In the genomic region with DNA sequence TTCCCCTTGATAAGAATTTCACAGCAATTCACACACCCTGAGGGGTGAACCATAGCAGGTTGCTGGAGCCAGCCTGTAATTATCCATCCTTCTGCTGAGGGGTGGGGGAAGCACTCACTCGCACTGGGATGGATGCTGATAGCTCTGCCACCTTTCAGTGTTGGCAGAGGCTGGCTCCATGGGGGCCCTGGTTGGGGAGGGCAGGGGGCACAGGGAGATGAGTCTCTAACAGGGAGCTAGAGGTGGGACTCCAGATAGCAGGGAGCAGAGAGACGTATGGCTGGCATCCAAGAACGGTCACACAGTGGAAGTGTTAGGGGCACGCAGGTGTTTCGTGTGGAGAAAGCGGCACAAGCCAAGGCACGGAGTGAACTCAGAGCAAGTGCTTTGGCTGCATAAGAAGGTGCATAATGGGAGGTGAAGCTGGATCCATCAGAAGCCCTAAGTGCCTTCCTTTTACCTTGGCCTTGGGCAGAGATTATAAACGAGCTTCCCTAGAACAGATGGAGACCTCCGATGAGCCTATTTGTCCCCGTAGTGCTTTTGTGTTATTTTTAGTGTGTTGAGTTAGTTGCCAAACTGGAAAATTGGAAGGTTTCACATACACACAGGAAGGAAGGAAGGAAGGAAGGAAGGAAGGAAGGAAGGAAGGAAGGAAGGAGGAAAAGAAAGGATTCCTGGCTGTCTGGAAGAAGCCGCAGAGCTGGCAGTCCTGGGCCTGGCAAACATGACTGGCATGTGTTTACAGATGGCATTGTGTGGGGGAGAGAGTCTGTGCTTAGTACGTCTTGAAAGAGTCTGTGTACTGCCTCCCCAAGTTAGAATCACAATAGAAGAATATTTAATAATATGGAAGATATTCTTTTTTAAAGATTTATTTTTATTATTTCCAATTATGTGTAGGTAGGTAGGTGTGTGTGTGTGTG, we compare ENCODE assay signal across 14 mouse cellular contexts.
DNase-seq lines count a peak whose midpoint lies in the region; ATAC-seq and TF ChIP-seq lines count a peak whose summit lies in the region.
"Had no signal": no experiment of that assay in that cellular context is flagged by ENCODE, and none has a peak within 500 bp of the region (broad histone marks: within the 10 kb centered on the region; RNA-seq: fewer than 3 reads in every experiment).

No protein-coding gene starts in this region.

- H3K4me3 ChIP-seq in heart, embryonic 16.5 days (ENCODE audit: low read length), result no peak overlapping the region
- peak overlapping the region; percentile 46 for H3K4me3 ChIP-seq in cerebellum, adult 2 months (replicated peaks; ENCODE audit: insufficient read depth, low read depth, low read length)
- H3K4me3 ChIP-seq in hindbrain, embryonic 10.5 days, result no peak overlapping the region
- no peak overlapping the region for H3K4me3 ChIP-seq in midbrain, embryonic 12.5 days
- H3K4me3 ChIP-seq in kidney, embryonic 15.5 days (replicated peaks), result no peak overlapping the region
- H3K4me3 ChIP-seq: gastrocnemius, adult 2 months had no signal

- TF ChIP-seq POLR2A in cerebellum, adult 2 months (IDR thresholded peaks at IDR 0.05; ENCODE audit: borderline replicate concordance, insufficient read depth, low read length), result no peak

- peaks cover 7% of the 10 kb centered on the region for H3K4me1 ChIP-seq in heart, embryonic 16.5 days (ENCODE audit: control insufficient read depth, insufficient read depth, low read length)
- H3K4me1 ChIP-seq in cerebellum, adult 2 months (ENCODE audit: control insufficient read depth, insufficient read depth, low read length), result peaks cover 17% of the 10 kb centered on the region
- H3K4me1 ChIP-seq in hindbrain, embryonic 10.5 days (replicated peaks), result peaks cover 16% of the 10 kb centered on the region
- peaks cover 22% of the 10 kb centered on the region for H3K4me1 ChIP-seq in midbrain, embryonic 12.5 days
- H3K4me1 ChIP-seq in kidney, embryonic 15.5 days, result no peaks in the 10 kb centered on the region

- 39% methylated on average over 12 of the region's 12 CpGs for WGBS in heart, embryonic 16.5 days
- 11% methylated on average over 12 of the region's 12 CpGs for WGBS in cerebellum, adult 2 months
- WGBS in hindbrain, embryonic 10.5 days, result 67% methylated on average over 12 of the region's 12 CpGs
- WGBS in midbrain, embryonic 12.5 days, result 69% methylated on average over 12 of the region's 12 CpGs
- 73% methylated on average over 12 of the region's 12 CpGs for WGBS in kidney, embryonic 15.5 days

- H3K27me3 ChIP-seq in heart, embryonic 16.5 days (ENCODE audit: control insufficient read depth, insufficient read depth, low read length), result no peaks in the 10 kb centered on the region
- no peaks in the 10 kb centered on the region for H3K27me3 ChIP-seq in cerebellum, adult 2 months (ENCODE audit: control insufficient read depth, insufficient read depth, low read length)
- no peaks in the 10 kb centered on the region for H3K27me3 ChIP-seq in hindbrain, embryonic 10.5 days (ENCODE audit: insufficient read depth, poor library complexity, severe bottlenecking)
- H3K27me3 ChIP-seq in midbrain, embryonic 12.5 days, result 0 out of 2 replicates have a peak, but pooled peaks cover 7% of the 10 kb centered on the region
- H3K27me3 ChIP-seq in kidney, embryonic 15.5 days, result no peaks in the 10 kb centered on the region
- H3K27me3 ChIP-seq: Patski had no signal

- peak overlapping the region; percentile 6; the same call in 1 of the 2 replicates for H3K4me2 ChIP-seq in heart, embryonic 16.5 days (ENCODE audit: low read depth, low read length)
- H3K4me2 ChIP-seq in midbrain, embryonic 12.5 days (replicated peaks), result no peak overlapping the region
- no peak overlapping the region for H3K4me2 ChIP-seq in kidney, embryonic 15.5 days
- H3K4me2 ChIP-seq: liver, embryonic 11.5 days had no signal

- DNase-seq in heart, adult 8-10 months (ENCODE audit: low spot score), result no peak
- peak; percentile 63 to 81 for DNase-seq in cerebellum, adult 2 months
- no peak for DNase-seq in hindbrain, embryonic 10.5 days (ENCODE audit: low spot score)
- DNase-seq in lung, postnatal 36 days, result no peak
- DNase-seq in embryo, embryonic 9.5 days (ENCODE audit: extremely low spot score), result no peak
- DNase-seq: adrenal gland, postnatal 36 days; gastrocnemius, adult 2 months; kidney, postnatal 4 days had no signal

- peak; percentile 72 for ATAC-seq in heart, embryonic 16.5 days (replicated peaks; ENCODE audit: extremely low read depth, insufficient read depth, low FRiP score)
- no peak for ATAC-seq in midbrain, embryonic 12.5 days (ENCODE audit: low FRiP score, low read depth)
- ATAC-seq in kidney, embryonic 15.5 days (replicated peaks; ENCODE audit: low FRiP score), result no peak
- ATAC-seq: Patski had no signal

- H3K27ac ChIP-seq in heart, embryonic 16.5 days (ENCODE audit: low read length), result peak overlapping the region; percentile 18; the same call in 1 of the 2 replicates
- no peak overlapping the region for H3K27ac ChIP-seq in cerebellum, adult 2 months (ENCODE audit: insufficient read depth, low read length)
- peak overlapping the region; percentile 54 for H3K27ac ChIP-seq in hindbrain, embryonic 10.5 days
- peak overlapping the region; percentile 64 for H3K27ac ChIP-seq in midbrain, embryonic 12.5 days (replicated peaks)
- no peak overlapping the region for H3K27ac ChIP-seq in kidney, embryonic 15.5 days
- H3K27ac ChIP-seq: gastrocnemius, adult 2 months; macrophage had no signal

- no peaks in the 10 kb centered on the region for H3K9me3 ChIP-seq in heart, embryonic 16.5 days (replicated peaks; ENCODE audit: control insufficient read depth, low read length)
- no peaks in the 10 kb centered on the region for H3K9me3 ChIP-seq in hindbrain, embryonic 10.5 days
- H3K9me3 ChIP-seq in midbrain, embryonic 12.5 days, result peaks cover 3% of the 10 kb centered on the region; the same call in 1 of the 2 replicates
- 0 out of 2 replicates have a peak, but pooled peaks cover 6% of the 10 kb centered on the region for H3K9me3 ChIP-seq in kidney, embryonic 15.5 days (replicated peaks)

- no peak overlapping the region for H3K9ac ChIP-seq in heart, embryonic 16.5 days (ENCODE audit: low read length)
- no peak overlapping the region for H3K9ac ChIP-seq in midbrain, embryonic 12.5 days (replicated peaks)
- no peak overlapping the region for H3K9ac ChIP-seq in kidney, embryonic 15.5 days

- no peak for TF ChIP-seq CTCF in cerebellum, adult 2 months (IDR thresholded peaks at IDR 0.05; ENCODE audit: borderline replicate concordance, insufficient read depth, low read depth, low read length)

- H3K36me3 ChIP-seq in heart, embryonic 16.5 days (ENCODE audit: control insufficient read depth, insufficient read depth), result no peaks in the 10 kb centered on the region
- no peaks in the 10 kb centered on the region for H3K36me3 ChIP-seq in hindbrain, embryonic 10.5 days
- no peaks in the 10 kb centered on the region for H3K36me3 ChIP-seq in midbrain, embryonic 12.5 days
- no peaks in the 10 kb centered on the region for H3K36me3 ChIP-seq in kidney, embryonic 15.5 days

Comparison
In these comparisons a context has a peak if more than half of its experiments do, and no peak if none do; other contexts are left out.
1. H3K27ac ChIP-seq: peak in heart, embryonic 16.5 days (single experiment), hindbrain, embryonic 10.5 days (single experiment) and midbrain, embryonic 12.5 days (single experiment); none in cerebellum, adult 2 months (single experiment) and kidney, embryonic 15.5 days (single experiment).
2. DNase-seq: peak in cerebellum, adult 2 months (2 of 2); none in heart, adult 8-10 months (single experiment), hindbrain, embryonic 10.5 days (single experiment), lung, postnatal 36 days (single experiment) and embryo, embryonic 9.5 days (single experiment).